Mouse (Mus musculus): Measurements from ENCODE around the gene Sept14. TPM values are rescaled to one million over a fixed set of nuclear protein-coding genes. Genes with fewer than 3 reads are reported as not detected.
A peak's percentile ranks its signal among the peaks of the same experiment; 100 is the strongest.

The Sept14 gene
- total and polyA plus RNA-seq, 3 experiments, result not detected

DNA sequence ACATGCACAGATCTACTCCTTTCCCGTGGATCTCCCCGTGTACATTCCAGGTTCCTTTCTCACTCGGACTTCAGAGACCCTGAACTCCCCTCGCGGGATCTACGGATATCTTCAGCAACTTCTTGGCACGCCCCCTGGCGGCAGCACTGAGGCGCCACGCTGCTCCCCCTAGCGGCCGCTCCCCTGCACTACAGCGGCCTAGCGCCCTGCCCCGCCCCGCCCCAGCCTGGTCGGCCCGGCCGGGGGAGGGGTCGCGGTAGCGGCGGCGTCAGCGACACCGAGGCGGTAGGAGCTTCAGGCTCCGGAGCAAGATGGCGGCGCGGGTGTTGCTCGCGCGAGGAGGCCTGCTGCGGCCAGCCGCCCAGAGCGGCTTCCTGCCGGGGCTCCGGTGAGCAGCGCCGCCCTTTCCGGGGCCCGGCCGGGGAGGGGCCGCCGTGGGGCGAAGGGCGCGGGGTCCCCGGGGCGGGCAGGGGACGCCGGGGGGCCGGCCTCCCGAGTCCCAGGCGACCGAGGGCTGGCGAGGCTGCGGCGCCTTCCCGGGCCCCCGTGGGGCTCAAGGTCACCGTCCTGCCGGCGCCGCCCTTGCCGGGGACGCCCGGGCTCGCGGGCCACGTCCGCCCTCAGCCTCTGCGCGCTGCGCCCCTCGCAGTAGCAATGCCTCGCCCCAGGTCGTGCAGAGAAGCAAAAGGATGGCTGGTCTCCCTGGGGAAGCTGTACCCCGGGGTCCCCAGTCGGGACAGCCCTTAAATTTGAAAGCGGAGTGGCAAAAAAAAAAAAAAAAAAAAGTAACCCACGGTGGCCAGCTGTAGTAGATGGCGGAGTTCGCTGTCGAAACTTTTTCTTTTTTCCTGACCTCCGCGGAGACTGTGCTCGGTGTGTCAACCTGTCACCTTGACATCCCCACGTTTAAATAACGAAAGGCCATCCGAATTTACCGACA lies 16.8 kb upstream of the Sept14 start, which contains the start of gene Nipsnap2:
Nipsnap2 (plus strand) TSS at position 230 of the 940 bp plus-strand sequence.
- Histone ChIP-seq H3K27ac (ENCODE audit: control insufficient read depth, low read depth, low read length) (peak within 1 kb of the TSS; percentile 89), H3K79me2 (ENCODE audit: control insufficient read depth, insufficient read depth, low read length, poor library complexity) (peaks cover 23% of the 10 kb centered on the region), H3K4me1 (ENCODE audit: control insufficient read depth in 1 of 2, insufficient read depth in 2 of 2, low read length in 2 of 2) (peaks cover 13 to 41% of the 10 kb centered on the region in 2 experiments), H3K9ac (ENCODE audit: control insufficient read depth, low read depth, low read length, poor library complexity, severe bottlenecking) (peak within 1 kb of the TSS; percentile 96), H3K27me3 (ENCODE audit: control insufficient read depth in 1 of 2, insufficient read depth in 2 of 2, low read length in 2 of 2) (no peaks in the 10 kb centered on the region), H3K9me3 (replicated peaks; ENCODE audit: insufficient read depth, low read length) (no peaks in the 10 kb centered on the region), H3K4me3 (ENCODE audit: control insufficient read depth in 1 of 2, insufficient read depth in 1 of 2, low read depth in 2 of 2, low read length in 2 of 2) (peak within 1 kb of the TSS; percentile 88 to 95), H3K36me3 (ENCODE audit: control insufficient read depth in 1 of 2, insufficient read depth in 2 of 2, low read length in 2 of 2) (peaks cover 0 to 39% of the 10 kb centered on the region in 2 experiments; a peak in 2 of 4 replicates)
- peak; percentile 90 for DNase-seq (ENCODE audit: low read depth, low spot score)
- TF ChIP-seq MEF2A (IDR thresholded peaks at IDR 0.05; ENCODE audit: extremely low read depth, insufficient replicate concordance, low read depth, low read length, poor library complexity, severe bottlenecking) (no peak), USF2 (IDR thresholded peaks at IDR 0.05; ENCODE audit: borderline replicate concordance in 1 of 2, insufficient read depth in 1 of 2, low read depth in 1 of 2, low read length in 2 of 2) (no peak), CHD1 (IDR thresholded peaks at IDR 0.05; ENCODE audit: low read depth, low read length) (no peak; the same call in 1 of the 2 replicates), MAFK (IDR thresholded peaks at IDR 0.05; ENCODE audit: borderline replicate concordance, low read depth, low read length) (no peak), ZNF384 (IDR thresholded peaks at IDR 0.05; ENCODE audit: low read depth, low read length) (peak; percentile 46; the same call in 1 of the 2 replicates), TBP (IDR thresholded peaks at IDR 0.05; ENCODE audit: low read depth, low read length) (no peak; the same call in 1 of the 2 replicates), NELFE (IDR thresholded peaks at IDR 0.05; ENCODE audit: low read depth, low read length) (0 out of 2 replicates have a peak, but pooled peaks have one; percentile 28), E2F4 (IDR thresholded peaks at IDR 0.05; ENCODE audit: borderline replicate concordance, low read depth, low read length) (no peak), MAZ (IDR thresholded peaks at IDR 0.05; ENCODE audit: low read depth, low read length) (0 out of 2 replicates have a peak, but pooled peaks have one; percentile 67), ETS1 (IDR thresholded peaks at IDR 0.05; ENCODE audit: low read depth, low read length) (no peak), JUND (IDR thresholded peaks at IDR 0.05; ENCODE audit: low read depth, low read length) (no peak), ELF1 (IDR thresholded peaks at IDR 0.05; ENCODE audit: low read depth, low read length) (no peak; the same call in 1 of the 2 replicates), USF1 (IDR thresholded peaks at IDR 0.05; ENCODE audit: low read depth, low read length) (no peak), TCF12 (IDR thresholded peaks at IDR 0.05; ENCODE audit: low read depth, low read length) (peak; percentile 46; the same call in 1 of the 2 replicates), GATA1 (IDR thresholded peaks at IDR 0.05; ENCODE audit: low read depth, low read length) (no peak), CHD2 (IDR thresholded peaks at IDR 0.05; ENCODE audit: low read length) (no peak), SMC3 (IDR thresholded peaks at IDR 0.05; ENCODE audit: low read depth, low read length) (peak; percentile 49; the same call in 1 of the 2 replicates), GABPA (IDR thresholded peaks at IDR 0.05; ENCODE audit: low read depth, low read length) (no peak), ZKSCAN1 (IDR thresholded peaks at IDR 0.05; ENCODE audit: low read depth, low read length) (no peak), MYC (IDR thresholded peaks at IDR 0.05; ENCODE audit: low read depth, low read length) (no peak), BHLHE40 (IDR thresholded peaks at IDR 0.05; ENCODE audit: borderline replicate concordance, low read depth, low read length) (no peak), MAX (IDR thresholded peaks at IDR 0.05; ENCODE audit: low read length) (no peak), TAL1 (IDR thresholded peaks at IDR 0.05; ENCODE audit: low read length) (no peak), MYB (IDR thresholded peaks at IDR 0.05; ENCODE audit: low read depth, low read length) (no peak), NRF1 (IDR thresholded peaks at IDR 0.05; ENCODE audit: insufficient read depth, low read depth, low read length, poor library complexity, severe bottlenecking) (no peak), KAT2A (conservative IDR thresholded peaks at IDR 0.05; ENCODE audit: low read depth, low read length) (no peak; the same call in 1 of the 2 replicates), POLR2A (IDR thresholded peaks at IDR 0.05; ENCODE audit: control insufficient read depth in 1 of 2, insufficient read depth in 1 of 2, low read depth in 1 of 2, low read length in 2 of 2, poor library complexity in 1 of 2) (peak; percentile 49 to 60; a peak in 2 of 4 replicates), CTCF (IDR thresholded peaks at IDR 0.05 in 2 of 3, conservative IDR thresholded peaks at IDR 0.05 in 1 of 3; ENCODE audit: control insufficient read depth in 1 of 3, insufficient read depth in 1 of 3, low read depth in 2 of 3, low read length in 3 of 3, poor library complexity in 1 of 3, severe bottlenecking in 1 of 3) (peak in 2 of 3 experiments; percentile 88 to 100; a peak in 5 of 6 replicates), RAD21 (IDR thresholded peaks at IDR 0.05; ENCODE audit: low read depth, low read length) (no peak; the same call in 1 of the 2 replicates), UBTF (IDR thresholded peaks at IDR 0.05; ENCODE audit: borderline replicate concordance, insufficient read depth, low read depth, low read length) (peak; percentile 99), POLR2AphosphoS2 (IDR thresholded peaks at IDR 0.05; ENCODE audit: low read length) (no peak), MXI1 (IDR thresholded peaks at IDR 0.05; ENCODE audit: low read depth, low read length) (peak; percentile 10), POLR2AphosphoS5 (IDR thresholded peaks at IDR 0.05; ENCODE audit: borderline replicate concordance, low read depth, low read length) (no peak), SIN3A (IDR thresholded peaks at IDR 0.05; ENCODE audit: low read length) (no peak; the same call in 1 of the 2 replicates)
